Mouse (Mus musculus): ENCODE results near the gene Dtd2.

DNA sequence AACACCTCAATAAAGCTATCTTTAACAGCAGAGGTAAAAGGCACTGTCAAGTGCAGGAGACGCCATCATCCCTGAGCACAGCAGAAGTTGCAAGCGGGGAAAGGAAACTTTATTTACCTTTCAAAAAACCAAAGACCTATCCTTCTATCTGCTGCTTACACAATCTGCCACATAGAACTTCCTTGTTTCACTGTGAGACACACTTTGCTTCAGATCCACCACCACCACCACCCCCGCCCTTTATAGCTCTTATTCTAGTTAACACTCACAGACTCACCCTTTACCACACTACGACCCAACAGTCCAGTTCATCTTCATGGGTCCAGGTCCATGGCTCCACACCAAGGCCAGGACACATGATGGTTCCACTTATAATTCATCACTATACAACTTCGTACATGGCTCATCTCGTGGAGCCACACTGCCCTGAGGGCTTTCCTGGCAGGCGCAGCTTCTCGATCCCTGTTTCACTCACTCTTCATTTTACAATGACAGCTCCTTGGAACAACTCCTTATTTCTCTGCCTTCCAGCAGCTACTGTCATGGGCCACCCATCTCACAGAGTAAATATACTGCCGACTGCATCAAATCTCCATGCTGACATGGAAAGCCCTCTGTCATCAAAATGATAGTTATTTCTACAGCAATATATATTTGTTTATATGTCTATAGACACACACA, 38.2 kb downstream of the Dtd2 start:
- TF ChIP-seq EP300 (IDR thresholded peaks at IDR 0.05; ENCODE audit: insufficient read depth, low read depth, low read length) (no peak), POLR2A (IDR thresholded peaks at IDR 0.05; ENCODE audit: insufficient read depth, low read depth, low read length) (no peak)
